ENCODE assay signal across 15 mouse cellular contexts in the genomic region with DNA sequence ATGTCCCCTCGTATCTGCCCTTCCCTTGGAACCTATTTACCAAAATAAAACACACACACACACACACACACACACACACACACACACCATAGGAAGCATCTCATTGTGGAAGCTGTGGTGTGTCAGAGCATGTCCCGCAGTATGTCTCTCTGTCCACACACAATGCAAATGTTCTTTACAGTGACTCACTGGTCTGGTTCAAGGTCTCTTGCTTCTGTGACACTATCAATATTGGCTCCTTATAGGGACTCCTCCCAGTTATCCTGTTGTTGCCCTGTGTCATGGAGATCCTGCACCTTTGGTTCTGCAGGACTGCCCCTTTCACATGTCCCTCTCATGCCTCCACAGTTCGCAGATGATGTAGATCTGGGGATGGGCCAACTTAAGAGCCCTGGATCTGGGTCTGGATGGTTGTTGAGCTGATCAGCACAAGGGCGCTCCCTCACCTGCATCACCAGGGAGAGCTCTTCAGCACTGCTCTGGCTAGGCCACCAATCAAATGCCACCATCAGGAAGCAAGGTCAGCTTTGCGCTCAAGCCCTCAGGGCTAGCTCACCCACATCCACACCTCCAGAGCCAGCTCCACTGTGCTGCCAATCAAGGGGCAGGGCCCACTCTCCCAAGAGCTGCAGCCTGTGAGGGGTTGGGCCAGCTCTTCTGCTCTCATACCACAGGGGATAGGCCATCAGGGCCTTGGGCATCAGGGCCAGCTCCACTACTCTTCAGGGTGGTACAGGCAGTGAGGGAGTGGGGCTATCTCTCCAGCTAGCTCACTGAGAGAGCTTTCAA. TPM values are rescaled to one million over a fixed set of nuclear protein-coding genes. Genes with fewer than 3 reads are reported as not detected.
A peak's percentile ranks its signal among the peaks of the same experiment; 100 is the strongest.
DNase-seq lines count a peak whose midpoint lies in the region; ATAC-seq and TF ChIP-seq lines count a peak whose summit lies in the region.
"Had no signal": no experiment of that assay in that cellular context is flagged by ENCODE, and none has a peak within 500 bp of the region (broad histone marks: within the 10 kb centered on the region; RNA-seq: fewer than 3 reads in every experiment).

No protein-coding gene starts in this region.

- no peaks in the 10 kb centered on the region for H3K9me3 ChIP-seq in heart, embryonic 10.5 days
- no peaks in the 10 kb centered on the region for H3K9me3 ChIP-seq in lung, embryonic 14.5 days (ENCODE audit: low read depth, low read length)
- H3K9me3 ChIP-seq: heart, embryonic 13.5 days had no signal

- peaks cover 11% of the 10 kb centered on the region for H3K4me1 ChIP-seq in heart, embryonic 10.5 days
- H3K4me1 ChIP-seq in lung, embryonic 14.5 days (ENCODE audit: insufficient read depth), result no peaks in the 10 kb centered on the region
- H3K4me1 ChIP-seq in testis, adult 2 months (ENCODE audit: control insufficient read depth, insufficient read depth, low read length), result no peaks in the 10 kb centered on the region

- peak; percentile 52; the same call in 1 of the 2 replicates for ATAC-seq in lung, embryonic 14.5 days (ENCODE audit: insufficient read depth)

- H3K4me2 ChIP-seq in lung, embryonic 14.5 days, result no peak overlapping the region
- H3K4me2 ChIP-seq: heart, embryonic 13.5 days had no signal

- H3K9ac ChIP-seq in lung, embryonic 14.5 days, result no peak overlapping the region
- H3K9ac ChIP-seq: heart, embryonic 13.5 days had no signal

- no peak for TF ChIP-seq POLR2A in testis, adult 2 months (IDR thresholded peaks at IDR 0.05; ENCODE audit: control insufficient read depth, low read depth, low read length)

- H3K27ac ChIP-seq in heart, embryonic 10.5 days, result peak overlapping the region; percentile 16; the same call in 1 of the 2 replicates
- no peak overlapping the region for H3K27ac ChIP-seq in lung, embryonic 14.5 days (ENCODE audit: low read depth)
- H3K27ac ChIP-seq in testis, adult 2 months (ENCODE audit: control insufficient read depth, insufficient read depth, low read depth, low read length), result no peak overlapping the region
- H3K27ac ChIP-seq: gastrocnemius, adult 2 months; heart, embryonic 13.5 days had no signal

- no peak for TF ChIP-seq CTCF in lung, embryonic 14.5 days (IDR thresholded peaks at IDR 0.05; ENCODE audit: low read depth)
- no peak for TF ChIP-seq CTCF in testis, adult 2 months (IDR thresholded peaks at IDR 0.05; ENCODE audit: control insufficient read depth, insufficient read depth, insufficient replicate concordance, low read depth, low read length)

- no peak for DNase-seq in heart, embryonic 10.5 days (ENCODE audit: low spot score)
- DNase-seq in heart, postnatal 36 days, result no peak
- no peak for DNase-seq in lung, embryonic 14.5 days
- DNase-seq in lung, postnatal 25 days (ENCODE audit: low spot score), result no peak
- DNase-seq in testis, postnatal 14 days (ENCODE audit: low spot score), result no peak
- DNase-seq in left cerebral cortex, adult 18-20 months (ENCODE audit: low spot score in 2 of 2), result no peak
- DNase-seq: adrenal gland, postnatal 36 days; cerebellum, adult 11-12 months; cerebellum, postnatal 36 days; gastrocnemius, adult 2 months; retina, postnatal 1 day; thymus, postnatal 36 days had no signal

- peaks cover 3% of the 10 kb centered on the region; the same call in 1 of the 2 replicates for H3K27me3 ChIP-seq in heart, embryonic 10.5 days (ENCODE audit: insufficient read depth, poor library complexity, severe bottlenecking)
- no peaks in the 10 kb centered on the region for H3K27me3 ChIP-seq in lung, embryonic 14.5 days (ENCODE audit: insufficient read depth, low read length)
- no peaks in the 10 kb centered on the region for H3K27me3 ChIP-seq in testis, adult 2 months (ENCODE audit: control insufficient read depth, insufficient read depth, low read length)
- H3K27me3 ChIP-seq: heart, embryonic 13.5 days had no signal

- intact Hi-C loops in heart, postnatal 36 days (cut with DNase I), result no loop called here

- 73% methylated on average over 5 of the region's 5 CpGs for WGBS in heart, embryonic 10.5 days
- WGBS in lung, embryonic 14.5 days, result 74% methylated on average over 5 of the region's 5 CpGs

- H3K36me3 ChIP-seq in heart, embryonic 10.5 days, result no peaks in the 10 kb centered on the region
- no peaks in the 10 kb centered on the region for H3K36me3 ChIP-seq in lung, embryonic 14.5 days (ENCODE audit: insufficient read depth)
- H3K36me3 ChIP-seq in testis, adult 2 months (ENCODE audit: control insufficient read depth, insufficient read depth, low read length), result no peaks in the 10 kb centered on the region
- H3K36me3 ChIP-seq: G1E; heart, embryonic 13.5 days had no signal

- no peak overlapping the region for H3K4me3 ChIP-seq in heart, embryonic 10.5 days
- no peak overlapping the region for H3K4me3 ChIP-seq in lung, embryonic 14.5 days (ENCODE audit: low read depth, low read length)
- H3K4me3 ChIP-seq in testis, adult 2 months (ENCODE audit: control insufficient read depth, low read depth, low read length), result peak overlapping the region; percentile 63
- H3K4me3 ChIP-seq: gastrocnemius, adult 2 months; heart, embryonic 13.5 days had no signal

RNA-seq across cellular contexts. Expression of a gene that starts 21.0 kb away (rescaled TPM):
- polyA plus RNA-seq in heart, embryonic 10.5 days (2016; fragmentation: Nextera tagmentation; extraction: Ambion mirVana), result 27.9 and 35.9 TPM in 2 replicates
- total RNA-seq in heart, postnatal 36 days (2021), result 10 to 100 TPM; 50.3 to 50.7 TPM
- 20.2 and 22.6 TPM in 2 replicates for polyA plus RNA-seq in lung, embryonic 14.5 days (2014; fragmentation: Nextera tagmentation; extraction: Ambion mirVana)
- polyA plus RNA-seq in testis, adult 2 months (2012; rRNA removed), result 0.93 and 1.3 TPM in 2 replicates
- 10 to 100 TPM; 22.0 to 26.8 TPM for total RNA-seq in left cerebral cortex, adult 18-20 months (2021)
- polyA plus RNA-seq: G1E had no signal
